In genomic region chr8:8593371-8593770, GRCm38 (mm10) we compare ENCODE assay signal across 30 mouse cellular contexts.
DNase-seq lines count a peak whose midpoint lies in the region; ATAC-seq and TF ChIP-seq lines count a peak whose summit lies in the region.
"Had no signal": no experiment of that assay in that cellular context is flagged by ENCODE, and none has a peak within 500 bp of the region (broad histone marks: within the 10 kb centered on the region; RNA-seq: fewer than 3 reads in every experiment).

No protein-coding gene starts in this region.

- H3K9ac ChIP-seq in embryonic facial prominence, embryonic 14.5 days (ENCODE audit: low read depth, low read length): no peak overlapping the region
- H3K9ac ChIP-seq: forebrain, embryonic 15.5 days; heart, embryonic 13.5 days; intestine, embryonic 15.5 days; limb, embryonic 12.5 days; liver, embryonic 15.5 days; lung, embryonic 14.5 days; midbrain, embryonic 12.5 days; neural tube, embryonic 15.5 days; stomach, embryonic 15.5 days had no signal

- no peaks in the 10 kb centered on the region for H3K79me3 ChIP-seq in C2C12 (ENCODE audit: low read depth)

- H3K4me3 ChIP-seq in embryonic facial prominence, embryonic 14.5 days (ENCODE audit: low read depth, low read length): no peak overlapping the region
- H3K4me3 ChIP-seq in embryonic facial prominence, embryonic 10.5 days: no peak overlapping the region
- H3K4me3 ChIP-seq in C2C12 (ENCODE audit: insufficient read depth, poor library complexity, severe bottlenecking): no peak overlapping the region
- H3K4me3 ChIP-seq: forebrain, embryonic 15.5 days; heart, adult 2 months; heart, embryonic 13.5 days; intestine, embryonic 15.5 days; limb, embryonic 12.5 days; liver, embryonic 15.5 days; midbrain, embryonic 12.5 days; neural tube, embryonic 15.5 days; stomach, embryonic 15.5 days had no signal

- no peaks in the 10 kb centered on the region for H3K36me3 ChIP-seq in embryonic facial prominence, embryonic 14.5 days (ENCODE audit: control insufficient read depth, insufficient read depth, low read length)
- H3K36me3 ChIP-seq in embryonic facial prominence, embryonic 10.5 days (replicated peaks): no peaks in the 10 kb centered on the region
- no peaks in the 10 kb centered on the region for H3K36me3 ChIP-seq in C2C12 (ENCODE audit: control insufficient read depth, insufficient read depth)
- H3K36me3 ChIP-seq: forebrain, embryonic 15.5 days; heart, embryonic 13.5 days; intestine, embryonic 15.5 days; limb, embryonic 12.5 days; liver, embryonic 15.5 days; midbrain, embryonic 12.5 days; neural tube, embryonic 15.5 days; stomach, embryonic 15.5 days had no signal

- no peak for TF ChIP-seq CTCF in C2C12 (IDR thresholded peaks at IDR 0.05; ENCODE audit: control insufficient read depth, insufficient read depth, insufficient read length)

- H3K79me2 ChIP-seq in C2C12 (ENCODE audit: control insufficient read depth, insufficient read depth): no peaks in the 10 kb centered on the region

- no peak overlapping the region for H3ac ChIP-seq in C2C12 (ENCODE audit: control insufficient read depth, insufficient read length, low read depth)

- H3K4me2 ChIP-seq in embryonic facial prominence, embryonic 14.5 days (ENCODE audit: low read depth, low read length): no peak overlapping the region
- H3K4me2 ChIP-seq: forebrain, embryonic 15.5 days; heart, embryonic 13.5 days; intestine, embryonic 15.5 days; limb, embryonic 12.5 days; liver, embryonic 15.5 days; lung, embryonic 14.5 days; midbrain, embryonic 12.5 days; neural tube, embryonic 15.5 days; stomach, embryonic 15.5 days had no signal

- no peak; the same call in 1 of the 2 replicates for ATAC-seq in embryonic facial prominence, embryonic 14.5 days (ENCODE audit: low read depth)
- ATAC-seq in granulocyte monocyte progenitor cell, adult 5-6 weeks (replicated peaks; ENCODE audit: poor library complexity, severe bottlenecking): peak; percentile 76
- ATAC-seq: activated CD4-positive, CD25-positive, alpha-beta regulatory T cell, adult 4 months; forebrain, embryonic 15.5 days; hindbrain, embryonic 16.5 days; intestine, embryonic 15.5 days had no signal

- WGBS in embryonic facial prominence, embryonic 14.5 days: 88% methylated on average over 6 of the region's 6 CpGs
- 95% methylated on average over 6 of the region's 6 CpGs for WGBS in embryonic facial prominence, embryonic 10.5 days

- H3K9me3 ChIP-seq in embryonic facial prominence, embryonic 14.5 days (ENCODE audit: control insufficient read depth, low read length): no peaks in the 10 kb centered on the region
- no peaks in the 10 kb centered on the region for H3K9me3 ChIP-seq in embryonic facial prominence, embryonic 10.5 days
- H3K9me3 ChIP-seq: forebrain, embryonic 15.5 days; heart, embryonic 13.5 days; intestine, embryonic 15.5 days; liver, embryonic 15.5 days; midbrain, embryonic 12.5 days; neural tube, embryonic 15.5 days; stomach, embryonic 15.5 days had no signal

- peak; percentile 49 for DNase-seq in embryonic facial prominence, embryonic 14.5 days (ENCODE audit: low spot score)
- no peak for DNase-seq in embryonic facial prominence, embryonic 10.5 days (ENCODE audit: low spot score)
- peak; percentile 27 for DNase-seq in adrenal gland, postnatal 14 days
- DNase-seq in right cerebral cortex, postnatal 36 days (ENCODE audit: low spot score in 2 of 2): no peak
- no peak for DNase-seq in left cerebral cortex, adult 9 months (ENCODE audit: low spot score in 2 of 2)
- DNase-seq: cerebellum, adult 11-12 months; cerebellum, adult 9-11 months; gastrocnemius, postnatal 25 days; heart, adult 2 months; heart, postnatal 10 days; kidney, adult 2 months; kidney, postnatal 4 days; layer of hippocampus, postnatal 36 days; lung, embryonic 14.5 days; lung, postnatal 14 days; retina, postnatal 1 day; right cerebral cortex, postnatal 14 days had no signal

- no peaks in the 10 kb centered on the region for H3K4me1 ChIP-seq in embryonic facial prominence, embryonic 14.5 days (ENCODE audit: control insufficient read depth, insufficient read depth, low read length)
- H3K4me1 ChIP-seq in embryonic facial prominence, embryonic 10.5 days: peaks cover 22% of the 10 kb centered on the region
- H3K4me1 ChIP-seq: forebrain, embryonic 15.5 days; limb, embryonic 12.5 days; liver, embryonic 15.5 days; neural tube, embryonic 15.5 days had no signal

- H3K27me3 ChIP-seq in embryonic facial prominence, embryonic 14.5 days (replicated peaks; ENCODE audit: control insufficient read depth, insufficient read depth, low read length): no peaks in the 10 kb centered on the region
- H3K27me3 ChIP-seq in embryonic facial prominence, embryonic 10.5 days (replicated peaks; ENCODE audit: low read depth, poor library complexity, severe bottlenecking): peaks cover 30% of the 10 kb centered on the region
- H3K27me3 ChIP-seq in C2C12 (ENCODE audit: control insufficient read depth, insufficient read depth, insufficient read length): no peaks in the 10 kb centered on the region
- H3K27me3 ChIP-seq: forebrain, embryonic 15.5 days; heart, embryonic 13.5 days; intestine, embryonic 15.5 days; limb, embryonic 12.5 days; liver, embryonic 15.5 days; neural tube, embryonic 15.5 days; stomach, embryonic 15.5 days had no signal

- H3K27ac ChIP-seq in embryonic facial prominence, embryonic 14.5 days (replicated peaks; ENCODE audit: low read depth, low read length): no peak overlapping the region
- H3K27ac ChIP-seq in embryonic facial prominence, embryonic 10.5 days (replicated peaks): no peak overlapping the region
- H3K27ac ChIP-seq: forebrain, embryonic 15.5 days; heart, adult 2 months; heart, embryonic 13.5 days; intestine, embryonic 15.5 days; kidney, postnatal 0 days; limb, embryonic 12.5 days; liver, embryonic 15.5 days; midbrain, embryonic 12.5 days; neural tube, embryonic 15.5 days; stomach, embryonic 15.5 days had no signal

TF ChIP-seq in C2C12, 6 proteins besides CTCF, POLR2A, EP300 and RAD21:
- TF ChIP-seq MYOD1 (IDR thresholded peaks at IDR 0.05; ENCODE audit: control insufficient read depth, insufficient read length, low read depth) (no peak), USF1 (IDR thresholded peaks at IDR 0.05; ENCODE audit: low read depth) (no peak), CEBPB (IDR thresholded peaks at IDR 0.05; ENCODE audit: low read depth) (peak; percentile 39), MAX (IDR thresholded peaks at IDR 0.05) (no peak), FOSL1 (IDR thresholded peaks at IDR 0.05; ENCODE audit: insufficient read depth, low read length, poor library complexity, severe bottlenecking) (no peak), MYOG (IDR thresholded peaks at IDR 0.05; ENCODE audit: control insufficient read depth, extremely low read depth, insufficient read length) (no peak)

Comparison
In these comparisons a context has a peak if more than half of its experiments do, and no peak if none do; other contexts are left out.
1. DNase-seq: peak in embryonic facial prominence, embryonic 14.5 days (single experiment) and adrenal gland, postnatal 14 days (single experiment); none in embryonic facial prominence, embryonic 10.5 days (single experiment), right cerebral cortex, postnatal 36 days (0 of 2) and left cerebral cortex, adult 9 months (0 of 2).